Mouse (Mus musculus) ES-E14 (cell line): Measurements from ENCODE around the gene Rbm17.

Experiments used
- CHD2 ChIP-seq: IDR thresholded peaks from 2 replicates; pipeline ENCODE4 v1.6.1; 2014; ENCODE audit warnings: mild to moderate bottlenecking, low read depth, low read length, inconsistent platforms
- HCFC1 ChIP-seq: IDR thresholded peaks from 2 replicates; pipeline ENCODE4 v1.6.1; 2012; ENCODE audit warnings: low read length, inconsistent platforms, borderline replicate concordance; ENCODE audit not compliant: insufficient read depth
- MAFK ChIP-seq: IDR thresholded peaks from 2 replicates; pipeline ENCODE4 v1.6.1; 2014; ENCODE audit warnings: mild to moderate bottlenecking, low read depth, low read length, inconsistent platforms; ENCODE audit not compliant: insufficient read depth
- ZC3H11A ChIP-seq: IDR thresholded peaks from 2 replicates; pipeline ENCODE4 v1.6.1; 2012; ENCODE audit warnings: low read depth, mild to moderate bottlenecking, inconsistent platforms, low read length, borderline replicate concordance
- ZNF384 ChIP-seq: IDR thresholded peaks from 2 replicates; pipeline ENCODE4 v1.6.1; 2012; ENCODE audit warnings: low read depth, low read length, inconsistent platforms

GRCm38 (mm10) chr2:11547609-11548008 lies 56.3 kb downstream of the Rbm17 start:
- TF ChIP-seq ZC3H11A (no peak), CHD2 (no peak), ZNF384 (no peak), HCFC1 (no peak), MAFK (no peak)
